Mouse (Mus musculus) embryo, embryonic 9.5 days (tissue): ENCODE data around the gene Bcl11b.

Source experiments
- DNase-seq: peaks from one replicate; pipeline ENCODE4 v3.0.0-alpha.2; 2017; ENCODE audit errors: extremely low spot score

Bcl11b gene

DNA sequence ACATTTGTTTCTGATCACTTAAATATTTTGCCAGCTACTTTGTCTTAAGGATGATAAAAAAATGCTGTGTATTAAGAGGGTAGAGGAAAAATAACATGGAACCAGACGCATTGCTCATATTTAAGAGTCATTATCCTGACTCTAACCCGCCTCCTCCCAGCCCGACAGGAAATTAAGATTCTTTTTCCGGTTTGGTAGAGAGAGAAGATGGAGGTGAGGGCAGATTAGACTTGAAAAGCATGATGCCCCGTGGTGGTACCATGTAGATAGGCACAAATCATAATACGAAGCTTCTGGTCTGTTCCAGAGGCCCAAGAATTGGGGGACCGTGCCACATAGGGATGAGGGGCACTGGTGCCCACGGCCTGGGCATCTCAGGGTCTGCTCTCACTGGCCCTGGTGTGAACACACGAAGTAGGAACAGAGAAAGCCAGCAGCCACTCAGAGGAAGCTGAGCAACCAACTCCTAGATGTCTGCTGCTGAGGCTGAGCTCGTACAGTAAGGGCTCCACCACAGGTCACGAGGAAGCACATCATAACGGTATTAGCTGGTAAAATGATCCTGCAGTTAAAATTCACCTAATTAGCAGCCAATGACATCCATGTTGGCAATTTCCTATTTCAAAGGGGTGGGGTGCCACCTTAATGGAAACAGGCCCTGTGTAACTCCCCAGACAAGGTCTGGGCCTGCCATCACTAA is 32.2 kb downstream of the Bcl11b start:
- no peak for DNase-seq

DNA sequence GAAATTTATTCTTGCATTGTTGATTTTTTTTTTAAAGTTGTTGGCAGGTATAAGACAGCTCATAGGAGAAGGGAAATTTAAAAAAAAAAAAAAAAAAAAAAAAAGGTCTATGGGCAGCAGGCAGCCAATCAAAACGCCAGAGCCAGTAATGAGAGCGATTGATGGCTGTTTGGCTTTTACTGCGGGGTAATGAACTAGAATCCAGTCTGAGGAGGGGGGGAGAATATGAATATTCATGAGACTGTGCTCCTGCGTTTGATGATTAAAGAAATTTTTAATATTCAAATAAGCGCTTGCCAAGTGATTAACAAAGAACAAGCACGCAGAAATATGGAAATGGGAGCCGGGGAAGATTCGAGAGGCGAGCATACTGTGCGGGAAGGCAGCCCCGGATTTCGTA is 32.8 kb downstream of the Bcl11b start:
- DNase-seq, result no peak

DNA sequence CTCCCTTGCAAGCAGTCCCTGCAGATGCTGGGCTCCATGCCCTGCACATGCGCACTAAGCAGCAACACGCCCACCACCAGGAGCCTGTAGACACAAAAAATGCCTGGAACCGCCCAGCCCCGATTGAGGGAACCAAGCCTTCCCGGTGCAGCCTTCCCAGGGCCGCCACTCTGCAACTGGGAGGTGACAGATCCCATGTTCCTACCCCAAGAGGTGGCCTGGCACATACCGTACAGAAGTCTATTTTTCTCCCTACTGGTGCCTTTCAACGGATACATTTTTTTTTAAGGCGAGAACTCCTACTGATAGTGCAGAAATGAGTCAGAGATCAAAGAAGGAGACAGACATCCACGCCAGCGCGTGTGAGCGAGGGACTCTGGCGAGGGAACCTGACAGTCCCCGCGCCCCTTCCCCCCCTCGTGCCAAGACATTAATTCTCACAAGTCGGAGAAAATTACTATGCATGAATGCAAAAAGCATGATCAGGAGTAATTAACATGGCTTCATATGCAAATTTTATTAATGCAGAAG is 33.5 kb downstream of the Bcl11b start:
- no peak for DNase-seq

DNA sequence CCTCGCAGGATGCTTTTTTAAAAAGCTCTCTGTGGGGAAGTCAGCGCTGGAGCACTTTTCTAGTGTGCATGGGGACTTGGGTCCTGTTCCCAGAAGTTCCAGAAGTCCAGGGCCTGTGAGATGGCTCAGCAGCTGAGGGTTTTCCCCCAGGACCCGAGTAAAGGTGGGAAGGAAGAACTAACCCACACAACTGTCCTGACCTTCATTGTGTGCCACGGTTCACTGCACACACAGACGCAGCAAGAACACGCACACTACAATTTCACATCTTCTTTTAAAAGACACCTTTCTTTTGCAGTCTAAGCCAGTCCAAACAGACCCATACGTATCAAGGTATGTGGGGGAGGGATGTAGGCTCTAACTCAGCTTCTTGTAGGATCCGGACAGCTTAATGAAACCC is 34.3 kb downstream of the Bcl11b start:
- no peak for DNase-seq

DNA sequence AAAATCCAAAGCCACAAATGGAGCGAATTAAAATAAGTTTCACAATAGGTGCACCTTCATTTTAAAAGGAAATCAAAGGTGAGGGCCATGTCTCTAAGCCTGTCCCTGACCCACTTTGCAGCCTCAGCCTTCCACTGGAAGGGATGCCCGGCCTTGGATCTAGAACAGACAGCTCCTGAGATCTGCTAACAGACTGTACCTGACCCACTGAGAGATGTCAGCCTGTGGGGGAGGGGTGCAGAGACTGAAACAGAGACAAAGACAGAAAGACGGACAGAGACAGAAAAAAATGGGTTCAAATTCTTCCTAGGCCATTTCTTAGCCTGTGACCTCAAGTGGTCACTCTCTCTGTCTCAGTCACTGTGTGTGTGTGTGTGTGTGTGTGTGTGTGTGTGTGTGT is 35.1 kb downstream of the Bcl11b start:
- DNase-seq, result no peak

DNA sequence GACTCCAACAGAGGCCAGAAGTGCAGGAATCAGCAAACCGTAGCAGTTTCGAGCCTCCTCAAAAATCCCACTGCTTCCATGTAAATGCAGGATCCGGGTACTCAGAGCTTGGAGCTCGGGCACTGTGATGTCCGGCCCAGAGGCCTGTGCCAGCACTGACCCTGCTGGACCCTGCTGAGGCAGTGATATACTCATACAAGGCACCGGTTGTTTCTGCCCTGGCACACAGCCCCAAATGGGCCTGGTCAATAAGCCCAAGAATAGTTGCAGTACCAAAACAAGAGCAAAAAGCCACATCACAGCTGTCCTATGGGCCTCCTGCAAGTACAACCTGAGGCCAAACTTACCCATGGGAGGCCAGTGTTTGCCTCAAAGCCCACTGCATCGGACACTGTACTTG is 36.4 kb downstream of the Bcl11b start:
- DNase-seq, result no peak

DNA sequence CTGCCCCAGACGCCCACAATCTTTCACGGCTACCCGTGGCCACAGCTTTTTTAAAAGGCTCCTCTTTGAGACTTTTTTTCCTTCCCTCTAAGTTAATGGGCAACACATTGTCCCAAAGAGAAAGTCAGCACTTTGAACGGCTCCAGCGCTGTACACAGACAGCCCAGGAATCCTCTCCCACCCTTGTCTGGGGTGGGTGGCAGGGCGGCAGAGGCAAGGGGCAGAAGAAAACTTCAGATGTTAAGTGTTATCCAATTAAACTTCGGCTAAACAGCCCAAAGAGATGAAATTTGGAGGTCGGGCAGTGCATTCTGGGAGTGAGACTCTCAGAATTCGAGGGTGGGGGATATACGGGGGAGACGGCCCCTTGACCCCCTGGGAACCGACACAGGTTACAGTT is 38.3 kb downstream of the Bcl11b start:
- DNase-seq, result no peak

DNA sequence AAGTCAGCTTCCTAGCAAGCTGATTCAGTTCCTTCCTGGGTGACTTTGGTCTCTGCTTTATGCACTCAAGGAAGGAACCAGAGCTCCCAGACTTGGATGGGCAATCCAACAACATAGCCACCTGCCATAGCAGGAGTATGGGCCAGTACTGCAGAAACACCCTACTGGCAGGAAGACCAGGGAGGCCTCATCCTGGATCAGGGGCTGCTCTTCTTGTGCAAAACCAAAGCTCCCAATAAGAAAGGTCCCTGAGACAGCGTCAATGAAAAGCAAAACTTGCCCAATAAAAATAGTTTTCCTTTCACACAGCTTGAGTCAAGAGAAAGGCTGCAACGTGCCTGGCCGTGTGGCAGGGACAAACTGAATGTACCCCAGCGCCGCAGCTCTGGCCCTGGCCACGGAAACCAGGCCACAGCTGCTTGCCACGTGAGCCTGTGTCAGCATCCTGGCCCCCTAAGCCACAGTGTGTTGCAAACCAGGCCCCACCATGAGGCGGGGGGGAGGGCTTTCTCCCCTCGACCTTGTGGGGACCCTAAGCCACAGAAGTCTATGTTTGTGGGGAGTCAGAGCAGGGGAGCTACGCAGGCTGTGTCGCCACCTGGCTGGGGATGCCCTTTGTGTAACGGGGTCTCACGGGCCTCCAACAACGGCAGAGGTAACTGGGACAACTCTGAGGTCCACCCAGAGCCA is 38.9 kb downstream of the Bcl11b start:
- no peak for DNase-seq

DNA sequence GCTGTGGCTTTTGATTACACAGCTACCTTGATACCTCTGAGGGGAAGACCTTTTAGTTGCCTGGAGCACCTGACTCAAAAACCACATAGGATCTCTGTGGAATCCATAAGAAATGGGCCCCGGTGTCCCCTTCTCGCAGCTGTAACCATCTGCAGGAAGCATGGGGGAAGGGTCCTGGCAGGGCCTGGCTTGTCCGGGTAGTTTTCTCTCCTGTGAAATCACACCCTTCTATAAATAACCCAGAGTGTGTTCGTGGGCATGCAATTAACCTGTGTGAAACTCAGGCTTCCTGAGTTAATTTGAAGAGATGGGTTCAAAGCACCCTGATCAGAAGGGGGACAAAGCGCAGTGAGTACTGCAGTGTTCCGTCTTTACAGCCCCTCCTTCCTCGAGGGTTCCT is 40.5 kb downstream of the Bcl11b start:
- DNase-seq, result no peak

DNA sequence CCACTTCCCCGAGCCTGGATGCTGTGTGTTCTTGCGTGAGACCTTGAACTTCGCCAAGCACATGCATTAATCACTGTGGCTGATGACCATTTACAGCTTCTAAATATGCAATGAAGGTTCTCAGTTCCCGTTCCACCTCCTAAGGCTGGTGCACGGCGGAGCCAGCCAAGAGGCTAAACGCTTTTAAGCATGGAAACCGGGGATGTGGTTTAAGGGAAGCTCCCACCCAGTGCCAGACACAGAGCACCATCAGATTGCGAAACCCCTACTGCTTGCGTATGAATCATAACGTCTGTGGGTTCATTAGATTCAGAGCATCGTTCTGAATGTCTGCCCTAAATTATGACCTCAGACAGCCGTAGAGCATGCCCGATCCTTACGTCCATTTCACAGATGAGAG is 41.6 kb downstream of the Bcl11b start:
- no peak for DNase-seq

DNA sequence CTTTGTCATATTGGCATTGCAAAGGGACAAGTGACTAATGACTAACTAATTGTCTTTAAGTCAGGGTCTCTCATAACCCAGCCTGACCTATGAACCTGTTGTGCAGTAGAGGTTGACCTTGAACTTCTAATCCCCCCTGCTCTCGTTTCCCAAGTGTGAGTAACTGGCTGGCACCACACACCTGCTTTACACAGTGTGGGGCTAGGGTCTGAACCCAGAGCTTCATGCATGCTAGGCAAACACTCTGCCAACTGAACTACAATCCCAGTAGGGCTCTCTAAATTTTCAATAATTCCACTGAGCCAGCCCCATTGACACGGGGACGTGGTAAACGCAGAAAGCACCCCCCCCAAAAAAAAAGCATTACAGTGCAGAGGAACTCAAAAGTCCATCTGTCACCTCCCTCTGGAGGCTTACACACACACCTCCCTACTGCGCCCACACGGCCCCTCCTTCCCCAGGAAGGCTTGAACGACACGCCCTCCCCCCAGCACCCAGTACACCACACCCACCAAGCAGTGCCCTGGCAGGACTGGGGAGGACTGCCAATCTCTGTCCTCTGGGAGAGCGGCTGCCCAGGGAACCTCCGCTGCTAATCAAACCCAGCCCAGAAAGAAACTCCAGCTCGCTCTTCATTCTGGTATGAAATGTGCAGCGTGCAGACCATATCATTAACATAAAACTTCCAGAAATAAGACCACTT is 42.5 kb downstream of the Bcl11b start:
- DNase-seq, result no peak

DNA sequence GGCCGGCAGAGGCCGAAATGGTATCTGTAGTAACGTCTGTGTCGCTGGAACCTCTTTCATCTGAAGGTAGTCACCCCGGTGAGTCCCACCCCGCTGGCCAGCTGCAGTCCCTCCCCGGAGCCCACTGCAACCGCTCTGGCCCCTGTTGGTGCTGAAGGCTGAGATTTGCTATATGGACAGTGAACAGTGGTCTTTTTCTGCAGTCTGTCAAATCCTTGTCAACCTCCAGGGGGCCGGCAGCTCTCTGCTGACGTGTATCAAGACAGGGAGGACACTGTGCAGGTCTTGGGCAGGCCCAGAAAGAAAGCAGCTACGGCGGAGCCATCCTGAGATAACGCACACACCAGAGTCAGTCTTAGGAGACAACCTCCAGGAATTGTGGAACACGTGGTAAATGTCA is 43.0 kb downstream of the Bcl11b start:
- no peak for DNase-seq

DNA sequence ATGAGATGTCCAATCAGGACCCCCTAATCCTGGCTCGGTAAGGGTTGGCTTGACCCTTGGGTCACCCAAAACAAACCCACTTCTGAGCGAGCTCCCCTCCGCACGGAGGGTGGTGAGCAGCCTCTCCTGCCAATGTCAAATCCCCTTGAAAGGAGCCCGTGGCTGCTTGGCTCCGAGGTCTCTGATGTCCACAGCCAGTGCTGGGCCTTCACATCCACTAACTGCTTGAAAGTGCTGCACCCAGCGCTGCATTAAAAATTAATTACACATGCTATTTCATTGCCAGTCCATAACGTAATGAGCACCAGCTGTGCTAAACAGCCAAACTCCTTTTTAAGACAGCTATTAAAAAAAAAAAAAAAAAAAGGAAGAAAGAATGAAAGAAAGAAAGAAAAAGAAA is 43.5 kb downstream of the Bcl11b start:
- no peak for DNase-seq

DNA sequence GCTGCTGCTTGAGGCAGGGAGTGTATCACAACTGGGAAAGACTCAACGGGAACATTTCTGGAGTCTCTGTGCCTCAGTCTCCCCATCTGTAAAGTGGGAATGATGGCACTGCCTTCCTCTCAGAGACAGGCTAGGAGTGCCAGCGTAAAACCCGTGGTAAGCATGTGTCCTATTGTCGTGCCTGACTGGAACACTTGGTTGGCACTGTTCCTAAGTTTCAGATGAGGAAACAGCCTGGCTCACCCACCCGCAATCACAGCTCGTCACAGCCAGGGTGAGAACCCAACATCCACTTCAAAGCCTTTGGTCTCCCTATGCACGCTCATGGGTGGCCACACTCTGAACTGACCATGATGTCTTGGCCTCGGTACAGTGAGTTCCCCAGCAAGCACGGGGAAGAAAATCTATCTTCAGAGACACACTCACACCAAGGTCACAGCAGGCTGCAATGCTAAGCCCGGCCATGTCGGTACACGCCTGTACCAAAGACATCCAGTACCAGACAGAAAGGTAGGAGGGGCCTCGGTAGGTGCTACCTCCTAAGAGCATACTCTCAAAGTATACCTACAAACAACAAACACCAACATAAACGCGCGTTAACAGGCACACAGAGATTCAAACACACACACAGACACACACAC is 50.2 kb downstream of the Bcl11b start:
- no peak for DNase-seq

DNA sequence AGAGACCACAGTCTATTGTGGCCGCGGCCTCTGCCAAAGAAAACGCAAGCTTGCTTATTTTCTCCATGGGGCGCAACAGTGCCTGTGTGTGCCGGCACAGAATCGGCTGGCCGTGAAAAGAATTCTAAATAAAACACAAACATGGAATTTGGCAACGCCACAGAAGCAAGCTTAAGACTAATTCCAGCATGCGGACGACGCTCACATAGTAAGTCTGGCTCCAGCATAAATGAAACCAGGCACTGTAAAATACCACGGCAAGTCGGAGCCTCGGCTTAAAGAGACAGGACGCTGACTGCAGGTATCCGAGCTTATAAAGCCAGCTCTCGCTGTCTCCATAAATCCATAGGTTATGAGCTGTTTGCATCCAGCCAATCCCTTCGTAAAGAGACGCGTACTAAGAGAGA is 51.1 kb downstream of the Bcl11b start:
- no peak for DNase-seq

DNA sequence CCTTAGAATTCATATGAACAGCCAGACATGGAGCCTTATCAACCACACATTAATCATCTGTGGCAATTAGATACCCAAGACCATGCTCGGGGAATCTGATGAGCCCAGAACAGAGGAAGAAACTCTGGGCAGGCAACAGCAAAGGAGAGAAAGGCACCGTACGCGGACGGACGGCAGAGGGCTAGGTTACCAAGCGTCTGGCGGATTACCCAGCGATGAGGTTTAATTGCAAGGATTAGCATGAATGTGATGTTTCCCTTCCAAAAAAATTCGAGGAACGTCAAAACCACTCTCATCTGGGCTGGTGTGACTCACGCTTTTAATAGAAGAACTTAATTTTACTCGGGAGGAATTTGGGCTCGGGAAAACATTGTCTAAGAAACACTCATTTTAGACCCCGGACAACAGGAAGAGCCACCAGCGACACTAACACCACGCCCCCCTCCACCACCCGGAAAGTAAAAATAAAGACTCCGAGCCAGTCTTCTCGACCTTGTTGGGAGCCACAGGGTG is 52.7 kb downstream of the Bcl11b start:
- DNase-seq, result no peak

DNA sequence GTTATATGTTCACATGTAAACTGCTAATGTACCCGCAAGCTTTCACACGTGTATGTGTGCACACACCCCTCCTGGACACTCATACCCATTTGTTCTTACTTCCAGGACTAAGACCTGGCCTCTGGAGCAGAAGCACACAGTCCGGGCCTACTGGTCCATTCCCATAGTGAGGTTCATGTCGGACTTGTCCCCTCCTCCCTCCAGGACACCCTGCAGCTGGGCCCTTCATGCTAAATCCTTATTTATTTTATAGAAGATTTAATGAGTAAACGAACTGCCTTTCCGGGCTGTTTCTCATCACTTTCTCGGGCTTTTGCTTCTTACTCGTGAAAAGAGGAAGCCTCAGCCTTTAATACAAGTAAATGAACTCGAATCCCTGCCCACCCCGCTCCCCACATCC is 54.0 kb downstream of the Bcl11b start:
- no peak for DNase-seq

DNA sequence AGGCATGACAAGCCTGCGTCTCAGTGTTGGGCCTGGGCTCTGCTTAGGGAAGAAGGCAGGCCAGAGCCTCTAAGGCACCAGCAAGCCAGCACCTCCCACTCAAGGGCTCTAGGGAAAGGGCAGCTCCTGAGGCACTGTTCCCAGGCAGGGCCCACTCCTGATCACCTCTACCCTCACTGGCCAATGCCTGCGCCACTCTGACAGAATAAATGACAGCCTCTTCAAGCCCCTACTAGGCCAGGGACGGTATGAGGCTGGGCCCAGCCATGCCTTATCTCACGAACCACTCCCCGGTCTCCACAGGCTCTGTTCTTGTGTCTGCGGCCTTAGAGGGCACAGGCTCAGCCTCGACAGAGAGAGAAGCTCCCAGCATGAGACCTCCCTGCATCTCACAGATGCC is 61.3 kb downstream of the Bcl11b start:
- DNase-seq, result no peak

DNA sequence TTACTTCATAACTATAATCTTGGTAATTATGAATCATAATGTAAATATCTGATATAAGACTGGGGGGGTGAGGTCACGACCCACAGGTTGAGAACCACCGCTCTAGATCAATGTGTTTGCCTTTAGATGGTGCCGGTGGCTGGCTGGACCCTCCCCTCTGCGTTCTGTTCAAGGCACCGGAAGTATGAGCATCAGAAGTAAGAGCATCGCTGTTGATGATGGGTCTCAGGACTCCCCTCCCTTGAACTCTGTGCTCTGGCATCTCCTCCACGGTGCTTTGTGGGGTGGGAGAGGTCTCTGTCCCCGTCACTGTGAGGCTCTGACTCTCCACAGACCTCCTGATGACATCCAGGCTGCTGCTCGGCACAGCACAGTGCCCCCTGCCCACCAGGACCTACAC is 62.6 kb downstream of the Bcl11b start:
- DNase-seq, result no peak

DNA sequence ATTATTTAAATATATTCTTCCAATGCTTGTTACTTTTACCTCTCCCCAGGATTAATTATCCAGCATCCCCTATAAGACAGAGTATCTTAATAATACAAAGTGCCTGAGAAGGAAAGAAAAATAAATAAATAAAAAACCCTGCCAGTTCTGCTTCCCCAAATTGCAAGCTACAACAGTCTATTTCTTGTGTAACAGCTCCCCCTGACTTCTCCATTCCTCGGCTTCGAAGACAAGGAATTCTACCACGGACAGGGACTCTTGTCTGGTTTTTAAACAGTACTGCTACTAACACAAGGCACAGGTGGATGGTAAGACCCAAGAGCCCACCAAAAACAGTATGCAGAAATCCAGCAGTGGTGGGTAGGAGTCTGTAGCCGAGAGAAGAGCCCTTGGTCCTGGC is 64.2 kb downstream of the Bcl11b start:
- no peak for DNase-seq

DNA sequence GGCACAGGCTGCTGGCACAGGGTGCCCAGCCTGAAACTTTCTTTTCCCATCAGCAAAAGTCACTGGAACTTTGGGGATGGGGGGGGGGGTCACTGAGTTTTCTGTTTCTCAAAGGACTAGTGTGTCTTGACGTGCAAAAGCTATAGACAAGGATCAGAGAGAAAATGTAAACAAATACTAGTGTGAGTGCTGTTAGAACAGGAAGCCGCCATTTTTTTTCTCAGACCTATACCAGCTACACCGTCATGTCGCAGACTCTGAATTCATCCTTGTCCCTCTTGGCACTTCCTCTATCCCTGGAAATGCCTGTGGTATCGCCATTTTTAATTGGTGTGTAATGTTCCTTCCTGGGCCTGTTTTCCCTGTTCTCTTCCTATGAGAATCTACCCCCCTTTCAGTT is 66.4 kb downstream of the Bcl11b start:
- DNase-seq, result no peak

DNA sequence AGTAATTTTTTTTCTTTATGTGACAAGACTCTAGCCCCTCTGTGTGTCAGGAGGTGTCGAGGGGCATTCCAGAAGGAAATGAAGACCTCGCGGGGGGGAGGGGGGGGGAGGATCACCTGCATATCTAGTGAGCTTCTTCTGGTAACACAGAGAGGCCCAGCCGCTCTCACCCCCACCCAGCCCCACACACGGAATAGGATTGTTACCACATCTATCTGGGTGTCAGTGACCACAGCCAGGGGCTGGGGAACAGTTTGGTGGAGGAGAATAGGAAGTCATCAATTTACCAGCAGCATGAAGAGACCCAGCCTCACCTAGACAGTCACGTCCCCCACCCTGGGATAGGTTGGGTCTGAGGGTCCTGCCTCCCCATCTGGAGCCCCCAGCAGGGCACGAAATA is 67.0 kb downstream of the Bcl11b start:
- DNase-seq, result no peak
